Mouse (Mus musculus): ENCODE results near the gene Slc6a12.
A peak's percentile ranks its signal among the peaks of the same experiment; 100 is the strongest.

The Slc6a12 gene

DNA sequence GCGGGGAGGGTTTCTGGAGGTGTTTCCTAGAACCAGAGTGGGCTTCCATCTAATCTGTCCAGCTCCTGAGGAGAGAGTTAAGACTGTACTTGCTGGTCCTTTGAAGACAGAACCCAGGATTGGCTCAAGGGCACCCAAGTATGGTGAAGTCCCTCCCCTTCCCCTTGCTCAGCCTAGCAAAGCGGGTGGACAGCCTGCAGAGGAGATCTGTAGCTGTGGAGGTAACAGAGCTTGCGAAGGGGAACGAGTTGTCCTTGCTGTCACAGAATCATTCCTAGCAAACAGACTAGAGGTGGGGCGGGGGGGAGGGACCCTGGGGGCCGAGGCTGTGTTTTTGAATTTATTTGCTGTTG lies 871 bp downstream of the Slc6a12 start:
- no peak for DNase-seq (ENCODE audit: low spot score)

DNA sequence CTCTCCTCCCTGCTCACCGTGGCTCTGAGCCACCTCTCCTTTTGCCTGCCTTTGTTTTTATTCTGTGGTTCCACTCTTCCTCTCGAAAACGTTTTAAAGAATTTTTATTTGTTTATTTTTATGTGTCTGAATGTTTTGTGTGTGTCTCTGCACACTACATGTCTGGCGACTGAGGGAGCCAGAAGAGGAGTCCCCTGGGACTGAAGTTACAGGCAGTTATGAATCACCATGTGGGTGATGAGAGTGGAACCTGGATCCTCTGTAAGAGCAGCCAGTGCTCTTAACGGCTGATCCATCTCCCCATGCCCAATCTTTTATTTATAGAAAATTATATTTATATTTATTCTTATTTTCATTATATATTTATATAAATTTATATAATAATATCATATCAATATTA lies 1.5 kb downstream of the Slc6a12 start:
- no peak for DNase-seq (ENCODE audit: low spot score)

DNA sequence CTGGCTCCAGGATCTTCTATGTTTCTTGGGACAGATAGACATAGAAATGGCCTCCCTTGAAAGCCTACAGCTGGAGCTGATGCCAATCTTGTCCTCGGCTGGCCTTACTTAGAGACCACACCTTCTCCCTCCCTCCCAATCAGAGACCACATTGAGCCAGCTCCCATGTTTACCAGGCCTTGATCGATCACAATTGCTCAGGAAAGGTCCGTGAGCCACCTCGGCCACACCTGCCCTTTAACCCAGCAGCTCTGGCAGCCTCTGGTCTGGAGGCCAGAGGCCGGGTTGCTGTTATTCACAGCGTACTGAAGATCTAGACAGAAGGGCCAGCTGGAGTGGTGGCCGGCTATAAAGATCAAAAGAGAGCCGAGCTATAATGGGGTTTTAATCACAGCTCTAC lies 3.6 kb downstream of the Slc6a12 start:
- DNase-seq (ENCODE audit: low spot score), result no peak

DNA sequence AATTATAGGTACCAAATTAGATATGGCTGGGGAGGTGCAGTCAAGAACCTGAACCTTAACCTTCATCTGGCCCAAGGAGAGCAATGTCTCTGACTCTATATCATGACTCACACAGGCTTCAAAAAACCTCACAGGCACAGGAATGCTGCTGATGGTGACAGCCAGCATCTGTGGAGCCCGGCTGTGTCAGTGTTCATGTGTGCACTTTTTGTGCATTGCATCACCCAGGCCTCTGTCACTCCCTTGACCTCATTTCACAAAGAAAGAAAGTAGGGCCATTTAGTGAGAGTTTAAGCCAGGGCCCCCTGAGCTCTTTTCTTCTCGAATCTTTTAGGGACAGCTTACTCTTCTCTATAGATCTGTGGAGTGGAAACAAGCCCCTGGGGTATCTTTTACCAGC lies 9.4 kb downstream of the Slc6a12 start:
- DNase-seq (ENCODE audit: low spot score), result no peak

GRCm38 (mm10) chr6:121356041-121356440 lies 13.2 kb downstream of the Slc6a12 start:
- no peak for DNase-seq (ENCODE audit: low spot score)

DNA sequence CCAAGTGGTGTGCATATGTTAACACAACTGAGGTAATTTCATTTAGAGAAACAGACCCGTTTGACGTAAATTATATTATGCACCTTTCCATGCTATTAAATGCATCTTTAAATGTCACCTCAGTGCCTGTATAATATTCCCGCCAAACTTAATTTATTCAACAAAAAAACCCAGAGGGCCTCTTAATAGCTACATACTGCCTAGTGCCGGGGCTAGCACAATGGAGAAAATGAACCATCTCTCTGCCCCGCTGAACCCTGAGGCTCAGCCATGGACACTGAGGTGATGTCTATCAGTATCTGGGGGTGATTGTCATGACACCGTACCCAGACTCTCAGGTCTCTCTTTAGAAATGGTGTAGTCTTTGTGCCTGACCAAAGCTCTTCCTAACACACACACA lies 14.4 kb downstream of the Slc6a12 start:
- DNase-seq (ENCODE audit: low spot score), result no peak

DNA sequence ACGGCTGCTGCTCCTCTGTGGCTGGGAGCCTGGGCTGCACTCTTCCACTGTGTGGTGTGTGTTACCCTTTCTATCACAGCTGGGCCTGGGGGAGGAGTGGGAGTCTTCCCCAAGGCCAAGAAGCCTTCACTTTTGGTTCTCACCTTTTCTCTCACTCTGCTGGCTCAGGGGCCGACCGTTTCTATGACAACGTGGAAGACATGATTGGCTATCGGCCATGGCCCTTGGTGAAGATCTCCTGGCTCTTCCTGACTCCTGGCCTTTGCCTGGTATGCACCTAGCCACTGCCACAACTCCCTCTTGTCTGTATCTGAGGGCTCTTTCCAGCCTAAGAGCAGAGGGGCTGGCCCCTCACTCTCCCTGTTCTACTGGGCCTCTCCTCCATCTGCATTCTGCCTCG lies 20.2 kb downstream of the Slc6a12 start:
- no peak for DNase-seq (ENCODE audit: low spot score)

DNA sequence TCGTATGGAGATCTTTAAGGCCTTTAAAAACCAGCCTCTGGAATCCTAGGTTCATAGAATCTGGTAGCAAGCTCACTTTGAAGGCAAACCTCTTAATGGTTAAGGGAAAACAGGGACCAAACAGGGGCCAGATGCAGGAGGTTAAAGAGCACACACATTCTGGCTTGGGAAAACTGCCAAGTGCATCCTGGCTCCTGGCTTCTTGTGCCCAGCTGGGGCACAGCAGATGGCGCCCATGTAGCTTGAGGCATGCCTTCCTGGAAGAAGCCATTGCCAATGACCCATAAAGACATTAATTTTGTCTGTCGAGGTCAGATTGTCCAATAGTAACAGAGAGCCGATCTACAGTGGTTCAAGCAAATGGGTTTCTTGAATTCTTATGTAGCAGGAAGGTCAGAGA lies 21.1 kb downstream of the Slc6a12 start:
- no peak for DNase-seq (ENCODE audit: low spot score)

- DNase-seq (ENCODE audit: low spot score), result peak; percentile 13
Measured at GRCm38 (mm10) chr6:121366537-121366936, 23.7 kb downstream of the Slc6a12 start.

DNA sequence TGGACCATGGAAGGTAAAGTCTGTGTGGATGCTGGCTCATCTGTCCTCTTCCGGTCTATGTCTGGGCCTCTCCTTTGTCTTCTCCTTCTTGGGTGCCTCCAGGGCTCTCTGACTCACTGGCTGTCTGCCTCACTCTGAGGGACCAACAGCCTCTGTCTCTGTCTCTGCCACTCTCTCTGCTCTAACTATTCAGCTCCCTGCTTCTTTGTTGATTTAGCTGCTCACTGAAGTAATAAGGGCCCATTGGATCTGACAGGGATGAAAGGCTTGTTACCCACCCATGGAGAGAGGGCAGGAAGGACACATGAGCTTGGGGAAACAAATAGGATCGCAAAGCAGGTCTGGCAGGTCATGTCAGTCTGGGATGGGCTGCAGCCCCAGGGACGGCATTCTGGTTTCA lies 24.2 kb downstream of the Slc6a12 start:
- DNase-seq (ENCODE audit: low spot score), result no peak

DNA sequence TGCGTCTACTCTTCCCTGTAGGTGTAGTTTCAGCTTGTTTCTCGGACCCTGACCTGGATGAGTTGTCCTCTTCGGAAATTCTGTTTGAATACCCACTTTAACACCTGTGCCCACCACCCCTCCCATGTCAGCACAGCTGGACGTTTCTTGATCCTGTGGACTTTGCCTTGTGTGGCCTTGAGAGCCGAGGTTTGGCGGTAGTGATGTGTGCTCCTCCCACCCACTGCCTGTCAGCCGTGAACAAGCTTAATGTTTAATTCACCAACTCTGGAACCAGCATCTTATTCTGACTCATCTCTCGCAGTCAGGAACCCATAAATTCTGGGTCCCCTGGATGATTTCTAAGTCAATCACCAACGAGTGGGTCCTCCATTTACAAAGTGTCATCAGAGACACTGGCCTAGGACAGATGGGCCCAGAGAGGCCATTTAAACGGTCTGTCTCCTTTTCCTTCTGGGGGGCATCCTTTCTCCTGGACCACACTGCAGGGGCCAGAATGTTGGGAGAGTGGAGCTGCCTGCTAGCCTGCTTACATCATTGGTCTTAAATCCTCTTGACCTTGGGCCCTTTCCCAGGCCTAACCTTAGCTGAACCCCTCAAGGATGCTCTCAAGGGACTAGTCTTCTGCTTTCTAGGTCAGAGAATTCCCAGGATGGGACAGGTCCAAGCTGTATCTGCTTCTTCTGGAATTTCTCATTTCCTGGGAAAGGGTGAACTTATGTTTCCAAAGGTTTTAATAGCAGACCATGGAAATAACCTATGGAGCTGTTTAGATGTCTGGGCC lies 28.5 kb downstream of the Slc6a12 start:
- no peak for DNase-seq (ENCODE audit: low spot score)

DNA sequence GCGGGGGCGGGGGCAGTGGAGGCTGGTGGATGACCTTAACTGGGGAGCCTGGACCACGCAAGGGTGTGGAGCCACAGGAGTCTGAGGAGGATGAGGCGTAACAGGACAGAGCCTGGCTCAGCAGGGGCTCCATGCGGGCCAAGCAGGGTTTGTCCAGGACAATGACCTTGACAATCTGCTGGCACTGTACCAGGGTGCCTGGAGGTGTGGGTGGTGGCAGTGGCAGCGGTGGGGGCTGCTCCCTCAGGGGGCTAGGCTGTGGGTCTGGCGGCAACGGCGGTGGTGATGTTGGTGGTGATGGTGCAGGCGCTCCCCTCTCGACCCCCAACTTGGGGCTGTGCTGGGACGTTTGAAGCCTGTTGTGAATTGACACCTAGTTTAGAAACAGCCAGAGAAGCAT lies 33.3 kb downstream of the Slc6a12 start:
- DNase-seq (ENCODE audit: low spot score), result no peak

DNA sequence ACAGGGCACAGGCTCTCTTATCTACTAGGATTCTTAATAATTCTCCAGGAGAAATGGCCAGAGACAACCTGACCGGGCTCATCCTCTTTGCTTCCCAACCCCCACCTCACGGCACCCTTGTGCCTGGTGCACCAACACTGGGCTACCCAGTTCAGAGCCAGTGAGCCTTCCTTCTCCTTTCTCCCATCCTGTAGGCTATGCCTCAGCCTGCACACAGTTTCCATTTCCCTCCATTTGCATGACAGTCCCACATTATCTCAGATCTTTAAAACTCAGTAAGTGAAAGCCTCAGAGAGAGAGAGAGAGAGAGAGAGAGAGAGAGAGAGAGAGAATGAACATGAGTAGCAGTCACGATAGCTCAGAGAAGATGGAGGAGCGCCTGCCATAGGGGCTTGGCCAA lies 35.4 kb downstream of the Slc6a12 start:
- no peak for DNase-seq (ENCODE audit: low spot score)

DNA sequence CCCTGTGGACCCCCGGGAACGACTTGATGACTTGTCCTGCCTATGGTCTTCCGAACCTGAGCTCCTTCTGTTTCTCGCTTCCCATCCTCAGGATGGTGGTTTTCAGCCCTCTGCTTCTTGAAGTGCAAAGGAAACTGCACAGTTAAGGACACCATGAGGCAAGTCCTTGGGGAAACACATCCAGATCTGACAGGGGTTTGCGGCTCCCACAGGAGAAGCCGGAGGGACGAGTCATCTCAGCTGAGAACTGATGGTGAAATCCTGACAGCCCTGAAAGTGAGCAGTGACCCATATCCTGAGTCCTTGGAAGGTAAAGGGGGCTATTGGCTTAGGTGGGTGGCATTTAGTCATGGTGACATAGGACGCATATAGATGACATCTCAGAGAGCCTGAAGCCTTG lies 37.7 kb downstream of the Slc6a12 start:
- no peak for DNase-seq (ENCODE audit: low spot score)

GRCm38 (mm10) chr6:121382071-121382470 lies 39.2 kb downstream of the Slc6a12 start:
- no peak for DNase-seq (ENCODE audit: low spot score)

DNA sequence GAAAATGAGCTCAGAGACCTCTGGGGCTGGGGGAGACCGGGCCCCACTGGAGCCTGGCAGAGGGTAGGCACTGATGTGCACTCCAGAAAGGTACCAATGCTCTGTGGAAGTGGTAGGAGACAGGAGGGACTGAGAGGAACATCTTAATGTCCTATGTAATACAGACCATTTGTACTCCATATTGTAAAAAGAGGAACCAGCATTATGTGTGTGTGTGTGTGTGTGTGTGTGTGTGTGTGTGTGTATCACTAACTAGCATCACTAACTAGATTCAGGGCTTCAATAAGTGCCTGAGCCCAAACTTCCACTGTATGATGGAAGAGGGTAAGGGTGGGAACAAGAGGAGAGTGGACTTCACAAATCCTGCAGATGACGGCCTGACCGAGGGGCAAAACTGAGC lies 42.5 kb downstream of the Slc6a12 start:
- no peak for DNase-seq (ENCODE audit: low spot score)

DNA sequence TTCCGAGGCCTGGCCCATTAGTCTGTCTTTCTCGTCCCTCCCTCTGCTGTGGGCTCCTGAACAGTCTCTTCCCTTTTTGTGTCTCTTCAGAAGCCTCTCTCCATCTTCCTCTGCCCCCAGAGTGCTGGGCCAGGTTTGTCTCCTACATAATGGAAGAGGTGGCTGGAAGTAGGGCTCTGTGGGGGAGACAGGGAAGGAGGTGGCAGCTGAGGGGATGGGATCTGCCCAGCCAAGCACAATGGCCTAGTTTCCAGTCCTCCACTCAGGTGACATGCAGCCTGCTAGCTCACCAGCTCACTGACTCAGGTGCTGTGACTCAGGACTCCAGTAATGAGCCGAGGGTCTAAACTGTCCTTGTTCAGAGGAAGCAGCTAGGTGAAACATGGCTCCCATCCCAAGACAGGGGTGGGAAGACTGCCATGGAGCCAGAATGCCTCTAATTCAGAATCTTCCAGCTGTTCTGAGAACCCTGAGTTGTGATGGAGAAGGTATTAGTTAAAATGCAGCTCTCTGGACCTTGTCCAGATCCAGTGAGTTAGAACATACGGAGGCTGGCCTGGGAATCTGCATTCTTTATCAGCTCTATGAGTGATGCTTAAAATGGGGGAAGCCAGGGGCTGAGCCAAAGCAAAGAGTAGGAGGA lies 49.9 kb downstream of the Slc6a12 start:
- DNase-seq (ENCODE audit: low spot score), result no peak

DNA sequence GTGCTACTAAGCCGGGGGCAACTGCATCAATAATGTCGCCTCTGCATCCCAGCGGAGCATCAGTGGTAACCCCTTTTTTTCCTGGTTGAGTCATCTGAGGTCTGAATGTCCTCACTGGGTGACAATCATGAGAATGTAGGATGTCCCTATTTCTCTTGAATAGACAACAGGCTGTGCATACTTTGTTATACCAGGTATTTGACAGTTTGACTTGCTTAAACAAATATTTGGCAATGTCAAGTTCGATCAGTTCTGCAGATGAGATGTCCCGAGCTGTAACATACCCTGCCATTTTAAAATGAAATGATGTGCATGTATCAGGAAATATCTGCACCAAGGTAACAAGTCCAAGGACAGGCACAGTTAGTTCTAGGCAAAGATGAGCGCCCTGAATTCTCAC lies 58.3 kb downstream of the Slc6a12 start:
- no peak for DNase-seq (ENCODE audit: low spot score)

DNA sequence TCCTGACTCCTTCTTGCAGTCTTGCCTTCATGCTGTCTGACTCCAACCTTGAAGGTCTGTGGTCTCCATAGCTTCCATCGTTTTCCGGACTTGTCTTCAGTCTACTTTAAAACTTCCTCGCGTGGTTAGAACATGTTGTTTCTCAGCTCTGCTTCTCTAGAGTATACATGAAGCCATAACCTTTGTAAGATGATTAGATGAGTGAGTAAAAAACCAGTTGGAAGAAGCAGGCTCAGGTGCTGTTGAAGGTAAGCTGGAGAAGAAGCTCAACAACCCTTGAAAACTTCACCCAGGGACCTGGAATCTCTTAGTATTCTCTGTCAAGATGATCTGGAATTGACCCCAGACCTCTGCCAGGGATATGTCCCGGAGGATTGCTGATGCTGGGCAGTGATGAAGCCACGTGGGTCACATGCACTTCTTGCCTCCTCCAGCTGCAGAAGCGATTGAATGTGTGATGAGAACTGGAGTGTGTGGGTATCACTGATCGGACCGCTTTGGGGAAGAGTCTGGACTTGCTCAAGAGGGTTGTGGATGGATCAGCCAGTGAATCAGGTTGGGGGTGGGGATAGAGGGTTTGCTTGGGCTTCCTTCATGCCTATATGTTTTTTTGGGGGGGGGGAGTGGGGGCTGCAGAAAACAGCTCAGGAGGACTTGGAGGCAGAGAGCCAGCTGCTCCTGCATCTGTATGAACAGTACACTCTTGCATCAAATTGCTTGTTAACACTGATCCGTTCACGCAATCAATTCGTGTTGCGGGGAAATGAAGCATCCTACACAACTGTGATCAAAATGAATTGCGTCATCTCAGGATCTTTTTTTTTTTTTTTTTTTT lies 59.2 kb downstream of the Slc6a12 start:
- no peak for DNase-seq (ENCODE audit: low spot score)

- DNase-seq (ENCODE audit: low spot score), result no peak
Measured at GRCm38 (mm10) chr6:121402661-121403244, 59.9 kb downstream of the Slc6a12 start.

- no peak for DNase-seq (ENCODE audit: low spot score)
Measured at GRCm38 (mm10) chr6:121405311-121405710, 62.4 kb downstream of the Slc6a12 start.

DNA sequence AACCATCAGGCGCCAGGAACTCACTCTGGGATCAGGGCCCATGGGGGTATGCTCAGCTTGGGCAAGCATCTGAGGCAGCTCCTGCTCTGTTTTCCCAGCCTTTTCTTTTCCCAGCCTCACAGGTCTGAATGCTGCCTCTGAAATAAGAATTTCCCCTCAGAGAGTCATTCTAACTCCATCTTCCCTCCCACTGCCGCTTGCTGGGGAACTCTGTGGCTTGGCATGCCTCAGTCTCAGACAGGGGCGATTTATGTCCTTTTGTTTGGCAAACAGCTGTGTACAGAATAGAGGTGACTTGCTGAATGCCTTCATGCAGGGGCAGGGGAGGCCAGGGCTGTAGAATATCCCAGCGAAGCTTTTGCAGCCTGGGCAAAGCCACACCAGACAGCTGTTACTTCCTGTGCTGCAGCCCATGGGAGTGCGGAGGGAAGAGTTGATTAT lies 64.7 kb downstream of the Slc6a12 start:
- DNase-seq (ENCODE audit: low spot score), result no peak

Data from lung, postnatal 25 days (tissue).